Mouse (Mus musculus) neural tube, embryonic 11.5 days (tissue): ENCODE measurements around the gene Kcnj10. TPM values are rescaled to one million over a fixed set of nuclear protein-coding genes. Genes with fewer than 3 reads are reported as not detected.
A peak's percentile ranks its signal among the peaks of the same experiment; 100 is the strongest.

Source experiments
- ATAC-seq: fragments of 200-750 bp; cut with Nextera tagmentation; 2 replicates; pipeline ENCODE4 v1.8.0; 2017; ENCODE audit warnings: moderate number of reproducible peaks, mild to moderate bottlenecking, moderate TSS enrichment, moderate library complexity; ENCODE audit not compliant: insufficient read depth, low FRiP score, low TSS enrichment
- DNase-seq: peaks from one replicate; pipeline ENCODE4 v3.0.0-alpha.2; 2015; ENCODE audit warnings: low spot score
- H3K27ac ChIP-seq: fragments of 300-500 bp; sonication (generic); 2 replicates; pipeline ENCODE4 v1.5.1; 2014; ENCODE audit warnings: low read depth, mild to moderate bottlenecking, low read length
- H3K27me3 ChIP-seq: fragments of 300-500 bp; sonication (generic); 2 replicates; pipeline ENCODE4 v1.6.1; 2014; ENCODE audit warnings: mild to moderate bottlenecking, low read length, mixed read lengths; ENCODE audit not compliant: control insufficient read depth, insufficient read depth
- H3K36me3 ChIP-seq: fragments of 300-500 bp; sonication (generic); 2 replicates; pipeline ENCODE4 v1.6.1; 2014; ENCODE audit warnings: mild to moderate bottlenecking, low read length, moderate library complexity, mixed read lengths; ENCODE audit not compliant: control insufficient read depth, insufficient read depth
- H3K4me1 ChIP-seq: fragments of 300-500 bp; sonication (generic); 2 replicates; pipeline ENCODE4 v1.6.1; 2014; ENCODE audit warnings: low read length, mixed read lengths; ENCODE audit not compliant: control insufficient read depth, insufficient read depth
- H3K4me2 ChIP-seq: fragments of 300-500 bp; sonication (generic); 2 replicates; pipeline ENCODE4 v1.6.1; 2014; ENCODE audit warnings: low read depth, mild to moderate bottlenecking, moderate library complexity
- H3K4me3 ChIP-seq: fragments of 300-500 bp; sonication (generic); 2 replicates; pipeline ENCODE4 v1.5.1; 2014; ENCODE audit warnings: low read depth, low read length
- H3K9ac ChIP-seq: fragments of 300-500 bp; sonication (generic); 2 replicates; pipeline ENCODE4 v1.6.1; 2014; ENCODE audit warnings: mild to moderate bottlenecking, low read length
- H3K9me3 ChIP-seq: fragments of 300-500 bp; sonication (generic); 2 replicates; pipeline ENCODE4 v1.6.1; 2016; ENCODE audit warnings: low read length; ENCODE audit not compliant: control insufficient read depth
- WGBS: fragments of 180-500 bp; shearing (Covaris S2); extraction: QIAGEN DNeasy Blood & Tissue Kit; methylation state at CpG from one replicate; pipeline ENCODE4 v1.1.7; 2014; 5-methylcytosine and 5-hydroxymethylcytosine counted together
- polyA plus RNA-seq: library from polyadenylated mRNA; unstranded; fragments of >200 nt; fragmentation: Nextera tagmentation; extraction: Ambion mirVana; gene quantifications from 2 replicates; pipeline ENCODE4 v1.2.1, GENCODE M21; 2014

The Kcnj10 gene
- polyA plus RNA-seq, 1 experiment from 2014 or later: 0.85 TPM

GRCm38 (mm10) chr1:172324725-172325124, 16.3 kb upstream of the Kcnj10 start:
- H3K27ac ChIP-seq: no peak overlapping the region
- H3K27me3 ChIP-seq: peaks cover 16% of the 10 kb centered on the region
- peaks cover 20% of the 10 kb centered on the region for H3K4me1 ChIP-seq
- no peaks in the 10 kb centered on the region for H3K36me3 ChIP-seq
- no peak overlapping the region for H3K4me3 ChIP-seq
- H3K9me3 ChIP-seq: no peaks in the 10 kb centered on the region
- ATAC-seq (0 out of 2 replicates have a peak, but pooled peaks have one; percentile 3), DNase-seq (peak; percentile 83)
- WGBS: 15% methylated on average over 7 of the region's 7 CpGs
- H3K9ac ChIP-seq: no peak overlapping the region
- no peak overlapping the region for H3K4me2 ChIP-seq

GRCm38 (mm10) chr1:172325680-172326535, 15.1 kb upstream of the Kcnj10 start:
- Histone ChIP-seq H3K4me1 (peaks cover 15% of the 10 kb centered on the region; the same call in 1 of the 2 replicates), H3K4me2 (peak overlapping the region; percentile 75), H3K27me3 (peaks cover 16% of the 10 kb centered on the region), H3K27ac (no peak overlapping the region), H3K36me3 (no peaks in the 10 kb centered on the region), H3K9me3 (no peaks in the 10 kb centered on the region), H3K4me3 (peak overlapping the region; percentile 37), H3K9ac (peak overlapping the region; percentile 48)
- ATAC-seq: peak; percentile 66
- peak; percentile 74 for DNase-seq
- WGBS: 22% methylated on average over 94 of the region's 94 CpGs

GRCm38 (mm10) chr1:172326684-172327083, 14.3 kb upstream of the Kcnj10 start:
- no peak for ATAC-seq
- H3K9ac ChIP-seq: no peak overlapping the region; the same call in 1 of the 2 replicates
- H3K4me1 ChIP-seq: peaks cover 13% of the 10 kb centered on the region; the same call in 1 of the 2 replicates

GRCm38 (mm10) chr1:172327206-172328001, 13.6 kb upstream of the Kcnj10 start:
- Histone ChIP-seq H3K4me1 (peaks cover 13% of the 10 kb centered on the region; the same call in 1 of the 2 replicates), H3K36me3 (no peaks in the 10 kb centered on the region), H3K9me3 (no peaks in the 10 kb centered on the region), H3K4me2 (no peak overlapping the region), H3K27ac (no peak overlapping the region), H3K9ac (no peak overlapping the region), H3K27me3 (peaks cover 16% of the 10 kb centered on the region), H3K4me3 (no peak overlapping the region)
- peak; percentile 5 for DNase-seq
- ATAC-seq: no peak
- WGBS: 91% methylated on average over 16 of the region's 16 CpGs

More at GRCm38 (mm10) chr1:172326684-172327083, 14.3 kb upstream of the Kcnj10 start:
- peak; percentile 10 for DNase-seq
- H3K4me2 ChIP-seq: peak overlapping the region; percentile 75
- WGBS: 62% methylated on average over 11 of the region's 11 CpGs
- H3K4me3 ChIP-seq: peak overlapping the region; percentile 37
- H3K27me3 ChIP-seq: peaks cover 16% of the 10 kb centered on the region
- no peak overlapping the region for H3K27ac ChIP-seq
- H3K36me3 ChIP-seq: no peaks in the 10 kb centered on the region
- H3K9me3 ChIP-seq: no peaks in the 10 kb centered on the region

- DNase-seq (no peak), ATAC-seq (no peak)
- H3K27me3 ChIP-seq: peaks cover 16% of the 10 kb centered on the region
- no peak overlapping the region for H3K4me3 ChIP-seq
- H3K9me3 ChIP-seq: no peaks in the 10 kb centered on the region
- H3K4me1 ChIP-seq: peaks cover 9% of the 10 kb centered on the region; the same call in 1 of the 2 replicates
- 77% methylated on average over 3 of the region's 3 CpGs for WGBS
- H3K27ac ChIP-seq: no peak overlapping the region
- no peak overlapping the region for H3K9ac ChIP-seq
- no peak overlapping the region for H3K4me2 ChIP-seq
- no peaks in the 10 kb centered on the region for H3K36me3 ChIP-seq
Observed at GRCm38 (mm10) chr1:172328041-172328440, 13.0 kb upstream of the Kcnj10 start.

- DNase-seq (no peak), ATAC-seq (no peak)
- H3K4me3 ChIP-seq: no peak overlapping the region
- H3K4me1 ChIP-seq: peaks cover 7% of the 10 kb centered on the region; the same call in 1 of the 2 replicates
- H3K27ac ChIP-seq: no peak overlapping the region
- H3K27me3 ChIP-seq: peaks cover 16% of the 10 kb centered on the region
- H3K9ac ChIP-seq: no peak overlapping the region
- no peaks in the 10 kb centered on the region for H3K9me3 ChIP-seq
- WGBS: 84% methylated on average over 7 of the region's 7 CpGs
- H3K4me2 ChIP-seq: no peak overlapping the region
- no peaks in the 10 kb centered on the region for H3K36me3 ChIP-seq
Observed at GRCm38 (mm10) chr1:172328461-172328860, 12.5 kb upstream of the Kcnj10 start.

GRCm38 (mm10) chr1:172329131-172329530, 11.9 kb upstream of the Kcnj10 start, which contains the start of gene Kcnj9:
TSS of gene Kcnj9 (minus strand) at chr1:172329318.
- H3K9ac ChIP-seq: peak within 1 kb of the TSS; percentile 10
- H3K36me3 ChIP-seq: no peaks in the 10 kb centered on the region
- no peak within 1 kb of the TSS for H3K4me3 ChIP-seq
- ATAC-seq (peak; percentile 64; the same call in 1 of the 2 replicates), DNase-seq (peak; percentile 35)
- H3K27me3 ChIP-seq: peaks cover 16% of the 10 kb centered on the region
- H3K4me2 ChIP-seq: peak within 1 kb of the TSS; percentile 24
- WGBS: 31% methylated on average over 9 of the region's 9 CpGs
- no peaks in the 10 kb centered on the region for H3K9me3 ChIP-seq
- no peak within 1 kb of the TSS for H3K27ac ChIP-seq
- peaks cover 7% of the 10 kb centered on the region; the same call in 1 of the 2 replicates for H3K4me1 ChIP-seq

GRCm38 (mm10) chr1:172329616-172330015, 11.4 kb upstream of the Kcnj10 start:
- ATAC-seq (no peak), DNase-seq (no peak)
- Histone ChIP-seq H3K36me3 (no peaks in the 10 kb centered on the region), H3K9ac (no peak overlapping the region; the same call in 1 of the 2 replicates), H3K27ac (no peak overlapping the region), H3K4me3 (no peak overlapping the region), H3K9me3 (no peaks in the 10 kb centered on the region), H3K27me3 (peaks cover 16% of the 10 kb centered on the region), H3K4me2 (peak overlapping the region; percentile 24; the same call in 1 of the 2 replicates), H3K4me1 (peaks cover 7% of the 10 kb centered on the region; the same call in 1 of the 2 replicates)
- WGBS: 77% methylated on average over 6 of the region's 6 CpGs
